Mouse (Mus musculus): ENCODE results near the gene Tor1a.

Gene Tor1a

GRCm38 (mm10) chr2:30967352-30968327 lies at the start of gene Tor1a:
TSS of gene Tor1a (minus strand) at chr2:30967933.
- peak within 1 kb of the TSS; percentile 98 for H3K4me3 ChIP-seq (replicated peaks; ENCODE audit: low read length)
- TF ChIP-seq NANOG (IDR thresholded peaks at IDR 0.05; ENCODE audit: borderline replicate concordance, low read length) (no peak), CTCF (conservative IDR thresholded peaks at IDR 0.05; ENCODE audit: low read length) (peak; percentile 17; the same call in 1 of the 2 replicates), POU5F1 (IDR thresholded peaks at IDR 0.05; ENCODE audit: borderline replicate concordance, low read length) (no peak)
- H3K27me3 ChIP-seq (ENCODE audit: insufficient read depth, low read length) = no peaks in the 10 kb centered on the region
- H3K9me3 ChIP-seq (ENCODE audit: low read length) = no peaks in the 10 kb centered on the region
- peaks cover 41% of the 10 kb centered on the region for H3K4me1 ChIP-seq (replicated peaks; ENCODE audit: low read depth, low read length)
- peaks cover 59% of the 10 kb centered on the region for H3K36me3 ChIP-seq (ENCODE audit: insufficient read depth, low read length)

- Histone ChIP-seq H3K9me3 (ENCODE audit: low read length) (no peaks in the 10 kb centered on the region), H3K27me3 (ENCODE audit: insufficient read depth, low read length) (no peaks in the 10 kb centered on the region), H3K36me3 (ENCODE audit: insufficient read depth, low read length) (peaks cover 27% of the 10 kb centered on the region), H3K4me1 (replicated peaks; ENCODE audit: low read depth, low read length) (peaks cover 40% of the 10 kb centered on the region), H3K4me3 (replicated peaks; ENCODE audit: low read length) (no peak overlapping the region)
- TF ChIP-seq POU5F1 (IDR thresholded peaks at IDR 0.05; ENCODE audit: borderline replicate concordance, low read length) = no peak
- no peak for TF ChIP-seq NANOG (IDR thresholded peaks at IDR 0.05; ENCODE audit: borderline replicate concordance, low read length)
- no peak for TF ChIP-seq CTCF (conservative IDR thresholded peaks at IDR 0.05; ENCODE audit: low read length)
These were observed 45.8 kb upstream of the Tor1a start for GRCm38 (mm10) chr2:31013371-31014120.

GRCm38 (mm10) chr2:31007208-31007607 lies 39.5 kb upstream of the Tor1a start:
- Histone ChIP-seq H3K9me3 (ENCODE audit: low read length) (no peaks in the 10 kb centered on the region), H3K27me3 (ENCODE audit: insufficient read depth, low read length) (no peaks in the 10 kb centered on the region), H3K4me1 (replicated peaks; ENCODE audit: low read depth, low read length) (peaks cover 29% of the 10 kb centered on the region), H3K4me3 (replicated peaks; ENCODE audit: low read length) (no peak overlapping the region), H3K36me3 (ENCODE audit: insufficient read depth, low read length) (peaks cover 36% of the 10 kb centered on the region)
- TF ChIP-seq NANOG (IDR thresholded peaks at IDR 0.05; ENCODE audit: borderline replicate concordance, low read length) (no peak), POU5F1 (IDR thresholded peaks at IDR 0.05; ENCODE audit: borderline replicate concordance, low read length) (no peak), CTCF (conservative IDR thresholded peaks at IDR 0.05; ENCODE audit: low read length) (no peak)

- Histone ChIP-seq H3K9me3 (ENCODE audit: low read length) (no peaks in the 10 kb centered on the region), H3K4me1 (replicated peaks; ENCODE audit: low read depth, low read length) (peaks cover 29% of the 10 kb centered on the region), H3K36me3 (ENCODE audit: insufficient read depth, low read length) (peaks cover 33% of the 10 kb centered on the region), H3K4me3 (replicated peaks; ENCODE audit: low read length) (no peak overlapping the region), H3K27me3 (ENCODE audit: insufficient read depth, low read length) (no peaks in the 10 kb centered on the region)
- no peak for TF ChIP-seq CTCF (conservative IDR thresholded peaks at IDR 0.05; ENCODE audit: low read length)
- TF ChIP-seq NANOG (IDR thresholded peaks at IDR 0.05; ENCODE audit: borderline replicate concordance, low read length) = no peak
- TF ChIP-seq POU5F1 (IDR thresholded peaks at IDR 0.05; ENCODE audit: borderline replicate concordance, low read length) = no peak
These were observed 38.7 kb upstream of the Tor1a start for GRCm38 (mm10) chr2:31006434-31006833.

- no peak for TF ChIP-seq POU5F1 (IDR thresholded peaks at IDR 0.05; ENCODE audit: borderline replicate concordance, low read length)
- no peak for TF ChIP-seq CTCF (conservative IDR thresholded peaks at IDR 0.05; ENCODE audit: low read length)
- no peak for TF ChIP-seq NANOG (IDR thresholded peaks at IDR 0.05; ENCODE audit: borderline replicate concordance, low read length)
- Histone ChIP-seq H3K36me3 (ENCODE audit: insufficient read depth, low read length) (peaks cover 26% of the 10 kb centered on the region), H3K4me3 (replicated peaks; ENCODE audit: low read length) (no peak overlapping the region), H3K27me3 (ENCODE audit: insufficient read depth, low read length) (no peaks in the 10 kb centered on the region), H3K4me1 (replicated peaks; ENCODE audit: low read depth, low read length) (peaks cover 26% of the 10 kb centered on the region), H3K9me3 (ENCODE audit: low read length) (no peaks in the 10 kb centered on the region)
These were observed 37.7 kb upstream of the Tor1a start for GRCm38 (mm10) chr2:31005453-31005852.

GRCm38 (mm10) chr2:31002857-31003256 lies 35.1 kb upstream of the Tor1a start:
- Histone ChIP-seq H3K4me3 (replicated peaks; ENCODE audit: low read length) (no peak overlapping the region), H3K4me1 (replicated peaks; ENCODE audit: low read depth, low read length) (peaks cover 23% of the 10 kb centered on the region), H3K36me3 (ENCODE audit: insufficient read depth, low read length) (peaks cover 31% of the 10 kb centered on the region), H3K9me3 (ENCODE audit: low read length) (no peaks in the 10 kb centered on the region), H3K27me3 (ENCODE audit: insufficient read depth, low read length) (peaks cover 7% of the 10 kb centered on the region)
- TF ChIP-seq POU5F1 (IDR thresholded peaks at IDR 0.05; ENCODE audit: borderline replicate concordance, low read length) (no peak), CTCF (conservative IDR thresholded peaks at IDR 0.05; ENCODE audit: low read length) (no peak), NANOG (IDR thresholded peaks at IDR 0.05; ENCODE audit: borderline replicate concordance, low read length) (no peak)

GRCm38 (mm10) chr2:30998443-30999260 lies 30.9 kb upstream of the Tor1a start:
- TF ChIP-seq POU5F1 (IDR thresholded peaks at IDR 0.05; ENCODE audit: borderline replicate concordance, low read length) (no peak), NANOG (IDR thresholded peaks at IDR 0.05; ENCODE audit: borderline replicate concordance, low read length) (no peak), CTCF (conservative IDR thresholded peaks at IDR 0.05; ENCODE audit: low read length) (no peak)
- Histone ChIP-seq H3K4me1 (replicated peaks; ENCODE audit: low read depth, low read length) (peaks cover 27% of the 10 kb centered on the region), H3K36me3 (ENCODE audit: insufficient read depth, low read length) (peaks cover 8% of the 10 kb centered on the region), H3K27me3 (ENCODE audit: insufficient read depth, low read length) (peaks cover 9% of the 10 kb centered on the region), H3K4me3 (replicated peaks; ENCODE audit: low read length) (no peak overlapping the region), H3K9me3 (ENCODE audit: low read length) (no peaks in the 10 kb centered on the region)
